Mouse (Mus musculus) heart, embryonic 11.5 days (tissue): Measurements from ENCODE around the gene Slfn4. TPM values are rescaled to one million over a fixed set of nuclear protein-coding genes. Genes with fewer than 3 reads are reported as not detected.
"Not testable (repeated sequence)": the region's sequence is repeated elsewhere in the genome, so short reads cannot be mapped to it uniquely, and the experiment has no call there.

Source experiments
- ATAC-seq: fragments of 200-750 bp; cut with Nextera tagmentation; replicated peaks from 2 replicates; pipeline ENCODE4 v1.8.0; 2017; ENCODE audit warnings: moderate library complexity; ENCODE audit not compliant: insufficient number of reproducible peaks, low FRiP score, low TSS enrichment
- H3K27ac ChIP-seq: fragments of 300-500 bp; sonication (generic); 2 replicates; pipeline ENCODE4 v1.5.1; 2014; ENCODE audit warnings: mild to moderate bottlenecking, low read depth, low read length
- H3K27me3 ChIP-seq: fragments of 300-500 bp; sonication (generic); 2 replicates; pipeline ENCODE4 v1.6.1; 2014; ENCODE audit warnings: mild to moderate bottlenecking, low read length, mixed read lengths; ENCODE audit not compliant: control insufficient read depth, insufficient read depth
- H3K36me3 ChIP-seq: fragments of 300-500 bp; sonication (generic); 2 replicates; pipeline ENCODE4 v1.6.1; 2014; ENCODE audit warnings: mild to moderate bottlenecking, low read length, moderate library complexity, mixed read lengths; ENCODE audit not compliant: control insufficient read depth, insufficient read depth
- H3K4me1 ChIP-seq: fragments of 300-500 bp; sonication (generic); 2 replicates; pipeline ENCODE4 v1.6.1; 2014; ENCODE audit warnings: low read length; ENCODE audit not compliant: control insufficient read depth, insufficient read depth
- H3K4me2 ChIP-seq: fragments of 300-500 bp; sonication (generic); 2 replicates; pipeline ENCODE4 v1.6.1; 2014; ENCODE audit warnings: mild to moderate bottlenecking, moderate library complexity
- H3K4me3 ChIP-seq: fragments of 300-500 bp; sonication (generic); 2 replicates; pipeline ENCODE4 v1.5.1; 2014; ENCODE audit warnings: low read depth, low read length
- H3K9ac ChIP-seq: fragments of 300-500 bp; sonication (generic); 2 replicates; pipeline ENCODE4 v1.6.1; 2014; ENCODE audit warnings: mild to moderate bottlenecking, low read depth, low read length, moderate library complexity
- H3K9me3 ChIP-seq: fragments of 300-500 bp; sonication (generic); replicated peaks from 2 replicates; pipeline ENCODE4 v1.6.1; 2016; ENCODE audit warnings: low read length; ENCODE audit not compliant: control insufficient read depth
- WGBS: fragments of 180-500 bp; shearing (Covaris S2); extraction: QIAGEN DNeasy Blood & Tissue Kit; methylation state at CpG from one replicate; pipeline ENCODE4 v1.1.7; 2014; ENCODE audit not compliant: insufficient replicate concordance; 5-methylcytosine and 5-hydroxymethylcytosine counted together
- polyA plus RNA-seq: library from polyadenylated mRNA; unstranded; fragments of >200 nt; fragmentation: Nextera tagmentation; extraction: Ambion mirVana; gene quantifications from 2 replicates; pipeline ENCODE4 v1.2.1, GENCODE M21; 2014

Slfn4 gene
- polyA plus RNA-seq, 1 experiment from 2014 or later = not detected

DNA sequence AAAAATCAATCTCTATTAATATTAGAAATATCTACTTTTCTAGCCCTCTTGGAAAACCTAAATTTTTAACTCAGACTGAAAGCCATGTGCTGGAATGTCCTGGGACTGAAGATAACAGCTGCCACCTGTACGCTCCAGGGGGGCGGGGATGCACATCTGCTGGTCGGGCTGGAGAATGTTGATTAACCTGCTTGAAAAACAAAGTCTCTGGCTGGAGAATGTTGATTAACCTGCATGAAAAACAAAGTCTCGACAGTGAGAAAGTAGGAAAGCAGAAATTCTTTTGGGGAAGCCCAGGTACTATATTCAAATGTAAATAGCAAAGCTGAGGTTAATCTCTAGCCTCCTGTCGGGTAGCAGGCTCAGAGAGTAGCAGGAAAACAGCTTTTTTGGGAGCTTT lies 58.6 kb downstream of the Slfn4 start:
- H3K9ac ChIP-seq, H3K4me1 ChIP-seq, ATAC-seq, H3K9me3 ChIP-seq, H3K4me2 ChIP-seq, H3K36me3 ChIP-seq, H3K27me3 ChIP-seq, H3K27ac ChIP-seq, H3K4me3 ChIP-seq: not testable (repeated sequence)
- 42% methylated on average over 5 of the region's 5 CpGs for WGBS

- WGBS = 80% methylated on average over 9 of the region's 9 CpGs
- not testable (repeated sequence) for ATAC-seq, H3K9me3 ChIP-seq, H3K4me1 ChIP-seq, H3K4me3 ChIP-seq, H3K27ac ChIP-seq, H3K36me3 ChIP-seq, H3K9ac ChIP-seq, H3K4me2 ChIP-seq, H3K27me3 ChIP-seq
These were observed 62.4 kb downstream of the Slfn4 start for GRCm38 (mm10) chr11:83237390-83237789.

DNA sequence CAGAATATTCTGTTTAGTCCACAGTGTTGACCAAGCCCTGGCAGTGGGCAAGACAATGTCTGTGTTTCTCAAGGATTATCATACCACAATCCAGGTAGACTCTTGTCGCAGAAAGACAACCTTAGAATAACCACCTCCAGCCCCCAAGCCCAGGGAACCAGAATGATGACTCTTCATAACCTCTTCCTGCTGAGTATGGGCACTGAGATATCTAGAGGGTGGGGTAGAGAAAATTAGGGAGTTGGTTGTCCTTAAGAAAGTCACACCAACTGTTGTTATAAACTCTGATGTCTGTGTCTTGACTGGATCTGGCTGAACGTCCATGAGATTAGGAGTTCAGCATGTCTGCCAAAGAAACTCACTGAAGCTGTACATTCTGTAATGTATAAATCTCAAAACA lies 63.4 kb downstream of the Slfn4 start:
- Histone ChIP-seq H3K4me1 (no peaks in the 10 kb centered on the region), H3K9ac (no peak overlapping the region), H3K27me3 (no peaks in the 10 kb centered on the region), H3K27ac (no peak overlapping the region), H3K4me2 (no peak overlapping the region), H3K4me3 (no peak overlapping the region), H3K9me3 (no peaks in the 10 kb centered on the region), H3K36me3 (no peaks in the 10 kb centered on the region)
- 84% methylated on average over 2 of the region's 2 CpGs for WGBS
- ATAC-seq = no peak

GRCm38 (mm10) chr11:83239811-83240210 lies 64.8 kb downstream of the Slfn4 start:
- Histone ChIP-seq H3K4me3 (no peak overlapping the region), H3K27me3 (no peaks in the 10 kb centered on the region), H3K9ac (no peak overlapping the region), H3K36me3 (no peaks in the 10 kb centered on the region), H3K4me2 (no peak overlapping the region), H3K27ac (no peak overlapping the region), H3K9me3 (no peaks in the 10 kb centered on the region), H3K4me1 (no peaks in the 10 kb centered on the region)
- WGBS = 8% methylated on average over 2 of the region's 2 CpGs
- ATAC-seq = no peak

Other genes with a start within 250 kb of the Slfn4 start
- gene Slfn5, start 223.8 kb upstream of the Slfn4 start, polyA plus RNA-seq = 0.68 and 1.4 TPM in 2 replicates
- gene Slfn9, start 183.4 kb upstream of the Slfn4 start, polyA plus RNA-seq = 14.1 and 16.6 TPM in 2 replicates
- gene Slfn8, start 154.4 kb upstream of the Slfn4 start, polyA plus RNA-seq = 0.29 and 0.39 TPM in 2 replicates
- 2.4 and 2.7 TPM in 2 replicates for gene Slfn2, start 110.1 kb upstream of the Slfn4 start, polyA plus RNA-seq
- not detected in 2 replicates for gene Slfn1, start 58.3 kb upstream of the Slfn4 start, polyA plus RNA-seq
- 1.4 and 1.5 TPM in 2 replicates for gene Slfn3, start 16.1 kb downstream of the Slfn4 start, polyA plus RNA-seq
- gene Slfn14, start 111.5 kb downstream of the Slfn4 start, polyA plus RNA-seq = 3.1 and 3.9 TPM in 2 replicates
- gene Ap2b1, start 123.8 kb downstream of the Slfn4 start, polyA plus RNA-seq = 51.5 and 66.1 TPM in 2 replicates
- gene Pex12, start 127.4 kb downstream of the Slfn4 start, polyA plus RNA-seq = 9.6 and 9.7 TPM in 2 replicates
- gene Rasl10b, start 234.0 kb downstream of the Slfn4 start, polyA plus RNA-seq = 4.4 and 5.3 TPM in 2 replicates